Mouse (Mus musculus) lung, postnatal 36 days (tissue): Measurements from ENCODE around the gene Cks1b.
"Not testable (repeated sequence)": the region's sequence is repeated elsewhere in the genome, so short reads cannot be mapped to it uniquely, and the experiment has no call there.

ENCODE experiments used
- DNase-seq: peaks from one replicate; pipeline ENCODE4 v3.0.0; 2022; ENCODE audit warnings: mixed read lengths

Cks1b gene

DNA sequence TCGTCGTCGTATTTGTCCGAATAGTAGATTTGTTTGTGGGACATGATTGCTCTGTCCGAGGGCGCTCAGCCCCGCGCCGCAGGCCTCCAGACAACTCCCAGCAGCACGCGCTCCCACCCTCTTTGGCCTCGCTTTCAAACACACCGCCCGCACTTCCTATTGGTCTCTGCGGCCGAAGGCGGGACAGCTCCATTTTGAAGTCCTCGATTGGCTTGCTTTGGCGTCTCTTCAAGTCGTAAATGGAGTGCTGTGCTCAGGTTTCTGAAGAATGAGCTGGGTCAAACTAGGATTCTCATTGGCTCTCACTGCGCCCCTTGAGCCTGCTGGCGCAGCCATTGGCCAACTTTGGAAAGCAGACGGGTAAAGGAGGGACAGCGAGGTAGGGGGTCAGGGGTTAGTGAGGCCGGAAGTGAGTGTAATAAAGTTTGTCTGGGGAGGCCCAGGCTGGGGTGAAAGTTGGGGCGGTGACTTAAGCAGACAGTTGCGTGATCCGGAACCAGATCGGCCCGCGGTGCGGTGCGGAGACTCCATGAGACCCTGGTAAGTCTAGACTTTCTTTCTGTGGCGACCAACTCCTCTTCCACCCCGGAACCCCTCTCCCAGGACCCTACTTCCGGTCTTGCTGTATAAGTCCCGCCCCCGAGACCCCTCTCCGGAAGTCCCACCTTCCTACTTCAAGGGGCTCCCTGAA, at the start of gene Cks1b, which contains the start of gene Shc1:
Cks1b (minus strand) TSS at position 214 of the 691 bp plus-strand sequence.
Shc1 (plus strand) TSS at position 274 of the 691 bp plus-strand sequence.
- peak; percentile 99 for DNase-seq

GRCm38 (mm10) chr3:89458965-89459807, 41.0 kb upstream of the Cks1b start:
- DNase-seq, result peak; percentile 97

DNA sequence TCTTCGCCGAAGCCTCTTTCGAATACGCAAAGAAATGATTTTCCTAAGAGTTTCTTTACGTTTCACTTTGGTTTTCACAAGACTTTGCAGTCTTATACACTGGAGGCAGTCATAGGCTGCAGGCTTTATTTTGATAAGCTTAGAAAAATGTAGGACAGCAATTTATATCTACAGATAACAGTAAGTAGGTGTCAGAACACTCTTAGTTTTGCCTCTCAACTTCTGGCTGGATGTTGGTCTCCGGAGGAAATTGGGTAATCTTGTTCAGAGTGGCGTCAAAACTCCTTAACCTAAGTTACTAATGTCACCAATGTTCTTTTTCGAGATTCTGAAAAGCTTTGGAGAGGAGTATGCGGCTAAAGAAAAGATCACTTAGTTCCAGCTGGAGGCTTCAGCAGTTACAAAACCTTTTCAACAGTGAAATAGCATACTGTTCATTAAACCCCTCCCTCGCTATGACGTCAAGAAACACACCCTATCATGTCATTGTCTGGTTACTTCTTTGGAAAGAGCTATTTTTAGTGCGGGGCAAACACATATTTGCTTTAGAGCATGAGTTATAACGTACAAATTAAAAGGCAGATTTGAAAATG, 40.3 kb upstream of the Cks1b start:
- DNase-seq, result peak; percentile 93

DNA sequence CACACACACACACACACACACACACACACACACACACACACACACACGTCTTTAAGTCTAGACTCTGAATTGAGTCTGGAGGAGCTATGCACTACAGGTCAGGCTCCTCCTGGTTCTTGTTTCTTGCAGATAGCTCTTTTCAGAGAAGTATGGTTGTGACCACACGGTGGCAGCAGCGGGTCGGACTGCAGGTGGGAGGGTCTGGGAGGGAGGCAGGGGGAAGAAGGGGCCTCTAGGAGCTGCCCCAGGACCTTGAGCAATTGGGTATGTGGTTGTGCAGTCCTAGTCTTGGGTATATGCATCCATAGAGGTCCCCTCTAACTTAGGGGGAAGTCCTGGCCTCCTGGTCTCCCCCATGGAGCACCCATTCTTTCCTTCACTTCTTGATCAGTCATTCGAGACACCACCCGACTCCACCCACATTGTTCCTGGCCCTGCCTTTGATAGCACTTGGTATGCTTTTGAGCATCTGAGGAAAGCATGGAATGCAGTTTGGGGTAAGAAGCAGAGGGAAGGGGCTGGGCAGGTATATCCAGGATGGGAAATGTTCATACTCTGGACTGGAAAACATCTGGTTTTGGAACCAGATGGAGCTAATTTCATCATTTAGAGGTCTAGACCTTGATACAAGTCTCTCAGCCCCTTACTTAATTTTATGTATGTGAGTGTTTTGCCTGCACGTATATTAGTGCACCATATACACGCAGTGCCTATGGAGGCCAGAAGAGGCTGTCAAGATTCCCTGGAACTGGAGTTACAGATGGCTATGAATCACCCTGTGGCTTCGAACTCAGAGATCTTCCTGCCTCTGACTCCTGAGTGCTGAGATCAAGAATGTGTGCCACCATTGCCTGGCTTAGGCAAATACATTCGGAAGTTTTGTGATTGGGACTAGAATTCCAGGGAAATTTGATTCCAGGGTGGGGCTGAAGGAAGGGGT, 38.8 kb upstream of the Cks1b start:
- peak; percentile 88 for DNase-seq

- DNase-seq, result no peak
Measured at GRCm38 (mm10) chr3:89455786-89456285, 37.7 kb upstream of the Cks1b start.

DNA sequence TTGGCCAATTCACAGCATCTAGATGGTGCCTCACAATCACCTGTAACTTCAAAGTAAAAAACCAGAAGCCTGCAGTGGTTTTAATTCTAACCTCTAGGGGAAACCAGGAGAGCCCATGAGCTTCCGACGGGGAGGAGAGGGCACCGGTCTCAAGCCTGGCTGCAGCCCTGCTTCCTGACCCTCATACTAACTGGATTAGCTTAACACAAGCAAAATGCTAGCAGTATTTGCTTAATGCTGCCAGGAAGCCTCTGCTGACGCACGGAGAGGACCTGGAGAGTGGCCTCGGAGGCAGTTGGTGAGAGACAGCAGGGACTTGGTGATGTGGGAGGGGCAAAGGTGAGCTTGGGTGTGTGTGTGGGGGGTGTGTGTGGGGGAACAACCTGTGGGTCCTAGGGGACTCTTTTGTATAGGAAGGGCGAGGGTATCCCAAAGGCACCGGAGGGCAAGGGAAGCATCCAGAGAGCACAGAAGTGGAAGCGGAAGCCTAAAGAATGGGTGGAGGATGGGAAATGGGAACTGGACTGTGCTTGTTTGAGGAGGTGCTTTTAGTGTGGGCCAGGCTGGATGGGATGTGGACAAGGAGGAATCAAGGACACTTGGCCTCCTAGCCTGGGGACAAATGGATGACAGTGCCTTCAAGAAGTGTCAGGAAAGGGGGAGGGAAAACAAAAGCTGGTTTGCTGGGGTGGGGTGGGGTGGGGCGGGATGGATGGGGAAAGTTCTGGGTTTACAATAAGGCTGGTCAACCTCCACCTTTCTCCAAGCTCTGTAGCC, 36.4 kb upstream of the Cks1b start, which contains the start of gene Pmvk:
Pmvk (plus strand) TSS at position 141 of the 777 bp plus-strand sequence.
- DNase-seq, result no peak

DNA sequence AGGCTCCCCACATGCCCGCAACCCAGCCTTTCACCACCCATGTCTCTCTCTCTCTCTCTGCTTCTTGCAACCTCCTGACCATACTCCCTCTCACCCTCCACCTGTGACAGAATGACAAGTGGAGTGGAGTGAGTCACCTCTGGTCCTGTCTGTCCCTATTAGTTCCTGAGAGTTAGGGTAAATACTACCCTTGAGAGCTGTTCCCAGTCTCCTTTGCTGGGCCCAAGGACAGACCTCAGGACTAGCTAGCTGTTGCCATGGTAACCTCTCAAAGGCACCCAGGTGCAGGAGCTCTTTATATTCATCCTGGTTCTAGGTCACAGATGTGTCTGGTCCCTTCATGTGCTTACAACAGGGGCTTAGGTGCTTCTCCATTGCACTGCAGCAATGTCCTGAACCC, 33.7 kb upstream of the Cks1b start:
- DNase-seq, result peak; percentile 79

GRCm38 (mm10) chr3:89449541-89449940, 31.4 kb upstream of the Cks1b start:
- DNase-seq, result peak; percentile 87

DNA sequence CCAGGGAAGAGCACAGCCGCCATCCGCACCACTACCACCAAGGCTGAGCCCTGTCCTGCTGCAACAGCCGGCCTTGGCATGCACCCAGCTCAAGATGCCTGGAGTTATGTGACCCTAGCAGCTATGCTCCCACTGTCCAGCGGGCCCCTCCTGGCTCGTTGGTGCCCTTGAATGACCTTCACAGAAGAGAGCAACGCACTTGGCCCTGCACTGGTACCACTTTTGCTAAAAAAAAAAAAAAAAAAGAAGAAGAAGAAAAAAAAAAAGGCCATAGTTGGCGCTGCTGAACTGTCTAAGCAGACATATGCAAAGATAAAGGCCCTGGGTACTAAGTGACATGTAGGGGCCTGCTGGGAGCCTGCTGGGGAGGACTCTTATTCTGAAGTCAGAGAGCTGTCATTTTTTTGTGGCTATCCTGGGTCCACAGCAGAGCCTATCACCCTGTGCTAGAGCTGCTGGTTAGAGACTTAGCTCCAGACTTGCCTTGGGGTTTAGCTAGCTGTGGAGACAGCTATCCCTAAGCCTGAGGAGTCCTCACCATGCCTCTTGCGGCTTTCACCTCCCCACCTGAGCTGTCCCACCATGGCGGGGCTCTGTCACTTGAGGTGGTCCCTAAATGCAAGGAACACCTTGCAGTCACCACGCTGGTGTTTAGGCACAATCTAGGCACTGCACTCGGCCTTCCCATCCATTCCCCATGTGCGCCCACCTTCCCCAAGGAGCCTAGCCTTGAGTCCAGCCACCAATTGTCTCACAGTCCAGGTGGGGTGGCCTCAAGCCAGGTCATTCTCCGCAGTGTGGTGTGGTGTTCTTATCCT, 30.7 kb upstream of the Cks1b start:
- DNase-seq, result peak; percentile 36

GRCm38 (mm10) chr3:89440691-89441090, 22.5 kb upstream of the Cks1b start:
- no peak for DNase-seq

- peak; percentile 68 for DNase-seq
Measured at GRCm38 (mm10) chr3:89437269-89437668, 19.1 kb upstream of the Cks1b start.

GRCm38 (mm10) chr3:89436176-89437113, 18.3 kb upstream of the Cks1b start, which contains the start of gene Pbxip1:
Gene Pbxip1 (plus strand): TSS chr3:89436706.
- DNase-seq, result peak; percentile 90

- DNase-seq, result no peak
Measured at GRCm38 (mm10) chr3:89435041-89435440, 16.9 kb upstream of the Cks1b start.

GRCm38 (mm10) chr3:89434532-89434931, 16.3 kb upstream of the Cks1b start:
- DNase-seq, result no peak

- no peak for DNase-seq
Measured at GRCm38 (mm10) chr3:89432606-89433005, 14.4 kb upstream of the Cks1b start.

DNA sequence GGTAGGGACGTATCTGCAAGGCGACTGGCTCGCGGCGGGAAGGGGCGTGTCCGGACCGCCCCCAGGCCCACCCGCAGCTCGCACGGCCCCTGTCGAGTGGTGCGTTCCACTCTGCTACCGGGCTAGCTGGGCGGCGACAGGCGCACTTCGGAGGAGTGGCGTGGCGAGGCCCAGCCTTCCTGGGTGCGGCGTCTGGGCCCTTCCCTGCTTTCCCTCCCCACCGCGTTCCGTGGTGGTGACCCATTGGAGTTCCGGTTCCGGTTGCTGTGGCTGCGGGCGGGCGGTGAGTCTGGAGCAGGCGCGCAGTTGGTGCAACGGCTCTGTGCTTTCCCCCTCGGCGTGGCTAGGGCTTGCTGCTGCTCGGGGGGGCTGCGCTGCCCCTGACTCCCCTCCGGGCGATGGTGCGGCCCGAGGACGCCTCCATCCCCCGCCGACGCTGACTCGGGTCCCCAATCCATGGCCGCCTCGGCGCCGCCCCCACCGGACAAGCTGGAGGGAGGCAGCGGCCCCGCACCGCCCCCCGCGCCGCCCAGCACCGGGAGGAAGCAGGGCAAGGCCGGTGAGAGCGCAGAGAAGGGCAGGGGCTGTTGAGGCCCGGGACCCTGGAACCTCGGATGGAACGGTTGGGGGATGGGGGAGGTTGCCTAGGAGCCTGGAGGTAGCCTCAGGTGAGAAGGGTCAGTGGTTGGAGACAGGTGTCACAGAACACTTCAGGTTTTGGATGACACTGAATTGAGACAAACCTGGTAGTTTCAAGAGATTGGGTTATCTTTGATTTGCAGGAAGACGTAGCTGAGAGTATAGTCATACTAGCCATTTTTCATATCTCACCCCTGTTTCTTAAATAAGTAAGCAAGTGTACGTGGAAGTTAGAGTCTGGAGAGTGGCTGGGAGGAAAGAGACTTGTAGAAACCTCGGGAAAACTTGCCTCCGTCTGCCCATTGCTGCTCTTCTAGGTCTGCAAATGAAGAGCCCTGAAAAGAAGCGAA, 12.3 kb upstream of the Cks1b start, which contains the start of gene Pygo2:
Pygo2 (plus strand) TSS at position 44 of the 989 bp plus-strand sequence.
- DNase-seq, result peak; percentile 97

GRCm38 (mm10) chr3:89429021-89429420, 10.8 kb upstream of the Cks1b start:
- DNase-seq, result not testable (repeated sequence)

GRCm38 (mm10) chr3:89425876-89426275, 7.7 kb upstream of the Cks1b start:
- DNase-seq, result no peak
